Mouse (Mus musculus): ENCODE results near the gene Dgkg.

GRCm38 (mm10) chr16:22531041-22531440 lies 126.0 kb downstream of the Dgkg start:
- TF ChIP-seq CTCF (IDR thresholded peaks at IDR 0.05; ENCODE audit: control insufficient read depth, insufficient read depth, low read length) (no peak), POLR2A (IDR thresholded peaks at IDR 0.05; ENCODE audit: borderline replicate concordance, control insufficient read depth, low read depth, low read length) (no peak)
